Mouse (Mus musculus) hindbrain, embryonic 14.5 days (tissue): ENCODE results near the gene Ncam1. TPM values are rescaled to one million over a fixed set of nuclear protein-coding genes. Genes with fewer than 3 reads are reported as not detected.

Experiments
- ATAC-seq: fragments of 200-750 bp; cut with Nextera tagmentation; 2 replicates; pipeline ENCODE4 v1.8.0; 2017; ENCODE audit warnings: moderate number of reproducible peaks, mild to moderate bottlenecking, moderate TSS enrichment, moderate library complexity; ENCODE audit not compliant: low FRiP score
- DNase-seq: peaks from one replicate; pipeline ENCODE4 v3.0.0-alpha.2; 2015; ENCODE audit warnings: low spot score
- H3K27ac ChIP-seq: fragments of 300-500 bp; sonication (generic); 2 replicates; pipeline ENCODE4 v1.5.1; 2014; ENCODE audit warnings: mild to moderate bottlenecking, moderate library complexity
- H3K27me3 ChIP-seq: fragments of 300-500 bp; sonication (generic); 2 replicates; pipeline ENCODE4 v1.6.1; 2014; ENCODE audit warnings: mild to moderate bottlenecking, low read length, mixed read lengths; ENCODE audit not compliant: control insufficient read depth, insufficient read depth
- H3K36me3 ChIP-seq: fragments of 300-500 bp; sonication (generic); replicated peaks from 2 replicates; pipeline ENCODE4 v1.6.1; 2014; ENCODE audit not compliant: control insufficient read depth, insufficient read depth
- H3K4me1 ChIP-seq: fragments of 300-500 bp; sonication (generic); replicated peaks from 2 replicates; pipeline ENCODE4 v1.6.1; 2014; ENCODE audit warnings: antibody characterized with exemption, low read length, mixed read lengths; ENCODE audit not compliant: control insufficient read depth, insufficient read depth
- H3K4me2 ChIP-seq: fragments of 300-500 bp; sonication (generic); replicated peaks from 2 replicates; pipeline ENCODE4 v1.6.1; 2014; ENCODE audit warnings: mild to moderate bottlenecking, moderate library complexity
- H3K4me3 ChIP-seq: fragments of 300-500 bp; sonication (generic); replicated peaks from 2 replicates; pipeline ENCODE4 v1.5.1; 2014; ENCODE audit warnings: mild to moderate bottlenecking, low read length
- H3K9ac ChIP-seq: fragments of 300-500 bp; sonication (generic); 2 replicates; pipeline ENCODE4 v1.6.1; 2014
- H3K9me3 ChIP-seq: fragments of 300-500 bp; sonication (generic); 2 replicates; pipeline ENCODE4 v1.6.1; 2016; ENCODE audit warnings: low read length; ENCODE audit not compliant: control insufficient read depth
- WGBS: fragments of 180-500 bp; shearing (Covaris S2); extraction: QIAGEN DNeasy Blood & Tissue Kit; methylation state at CpG from one replicate; pipeline ENCODE4 v1.1.7; 2014; 5-methylcytosine and 5-hydroxymethylcytosine counted together
- polyA plus RNA-seq: library from polyadenylated mRNA; unstranded; fragments of >200 nt; fragmentation: Nextera tagmentation; extraction: Ambion mirVana; gene quantifications from 2 replicates; pipeline ENCODE4 v1.2.1, GENCODE M21; 2014

The Ncam1 gene
- polyA plus RNA-seq, 1 experiment from 2014 or later: 349 TPM

DNA sequence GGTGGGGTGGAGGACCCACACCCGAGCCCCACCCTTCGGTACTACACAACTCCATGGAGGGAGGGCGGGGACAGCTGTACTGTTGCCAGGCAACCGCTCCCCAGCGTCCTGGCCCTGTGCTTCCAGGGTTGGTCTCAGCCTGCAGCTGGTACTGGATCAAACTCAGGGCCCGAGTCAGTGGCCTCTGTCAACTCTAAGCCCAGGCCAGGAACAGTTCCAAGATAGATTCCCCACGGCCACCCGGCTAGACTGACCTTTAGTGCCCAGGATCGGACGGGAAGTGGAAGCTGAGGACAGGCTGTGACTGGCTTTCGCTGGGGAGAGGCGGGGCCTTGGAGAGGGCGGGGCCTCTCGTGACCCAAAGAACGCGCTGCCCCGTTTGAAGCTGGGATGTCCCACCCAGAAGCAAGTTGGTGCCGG, 312.8 kb downstream of the Ncam1 start, which contains the start of gene Ttc12:
Ttc12 (minus strand) TSS at position 334 of the 420 bp plus-strand sequence.
- H3K9me3 ChIP-seq: no peaks in the 10 kb centered on the region
- ATAC-seq (peak; percentile 83), DNase-seq (peak; percentile 61)
- peak within 1 kb of the TSS; percentile 59 for H3K4me2 ChIP-seq
- H3K27me3 ChIP-seq: no peaks in the 10 kb centered on the region
- H3K4me3 ChIP-seq: peak within 1 kb of the TSS; percentile 28
- WGBS: 1% methylated on average over 18 of the region's 18 CpGs
- no peaks in the 10 kb centered on the region for H3K36me3 ChIP-seq
- no peaks in the 10 kb centered on the region for H3K4me1 ChIP-seq
- no peak within 1 kb of the TSS for H3K27ac ChIP-seq
- H3K9ac ChIP-seq: peak within 1 kb of the TSS; percentile 16; the same call in 1 of the 2 replicates

GRCm38 (mm10) chr9:49485250-49485891, 313.4 kb downstream of the Ncam1 start:
- DNase-seq (peak; percentile 75), ATAC-seq (0 out of 2 replicates have a peak, but pooled peaks have one; percentile 32)
- Histone ChIP-seq H3K27me3 (no peaks in the 10 kb centered on the region), H3K36me3 (no peaks in the 10 kb centered on the region), H3K4me1 (no peaks in the 10 kb centered on the region), H3K27ac (no peak overlapping the region), H3K4me2 (peak overlapping the region; percentile 59), H3K9ac (peak overlapping the region; percentile 16; the same call in 1 of the 2 replicates), H3K4me3 (peak overlapping the region; percentile 28), H3K9me3 (no peaks in the 10 kb centered on the region)
- 6% methylated on average over 21 of the region's 21 CpGs for WGBS

GRCm38 (mm10) chr9:49483316-49483715, 315.4 kb downstream of the Ncam1 start:
- H3K9ac ChIP-seq: no peak overlapping the region
- no peaks in the 10 kb centered on the region for H3K9me3 ChIP-seq
- H3K27me3 ChIP-seq: no peaks in the 10 kb centered on the region
- no peak for DNase-seq
- no peak for ATAC-seq
- H3K4me3 ChIP-seq: no peak overlapping the region
- H3K4me2 ChIP-seq: no peak overlapping the region
- 34% methylated on average over 10 of the region's 10 CpGs for WGBS
- H3K4me1 ChIP-seq: no peaks in the 10 kb centered on the region
- H3K27ac ChIP-seq: no peak overlapping the region
- no peaks in the 10 kb centered on the region for H3K36me3 ChIP-seq

DNA sequence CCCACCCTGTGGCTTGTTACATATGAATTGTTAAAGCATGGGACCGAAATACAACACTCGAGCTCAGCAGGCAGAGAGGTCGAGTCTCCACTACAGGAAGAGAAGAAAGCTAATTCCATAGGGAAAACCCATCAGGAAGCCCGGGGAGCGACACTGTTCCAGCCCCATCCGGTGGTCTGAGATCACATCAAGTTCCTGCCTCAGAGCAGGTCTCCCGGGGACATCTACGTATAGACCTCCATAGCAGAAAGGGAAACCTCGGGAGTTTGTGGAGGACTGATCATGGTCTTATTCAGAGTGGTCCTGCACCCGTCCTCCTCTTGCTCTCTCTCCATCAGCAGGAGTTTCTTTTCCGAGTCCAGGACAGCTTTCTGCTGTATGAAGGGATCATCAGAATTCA, 326.6 kb downstream of the Ncam1 start:
- Histone ChIP-seq H3K9ac (no peak overlapping the region), H3K4me3 (no peak overlapping the region), H3K4me2 (no peak overlapping the region), H3K27ac (no peak overlapping the region), H3K9me3 (peaks cover 4% of the 10 kb centered on the region; the same call in 1 of the 2 replicates), H3K4me1 (no peaks in the 10 kb centered on the region), H3K36me3 (no peaks in the 10 kb centered on the region), H3K27me3 (no peaks in the 10 kb centered on the region)
- WGBS: 75% methylated on average over 11 of the region's 11 CpGs
- ATAC-seq: no peak
- DNase-seq: no peak

DNA sequence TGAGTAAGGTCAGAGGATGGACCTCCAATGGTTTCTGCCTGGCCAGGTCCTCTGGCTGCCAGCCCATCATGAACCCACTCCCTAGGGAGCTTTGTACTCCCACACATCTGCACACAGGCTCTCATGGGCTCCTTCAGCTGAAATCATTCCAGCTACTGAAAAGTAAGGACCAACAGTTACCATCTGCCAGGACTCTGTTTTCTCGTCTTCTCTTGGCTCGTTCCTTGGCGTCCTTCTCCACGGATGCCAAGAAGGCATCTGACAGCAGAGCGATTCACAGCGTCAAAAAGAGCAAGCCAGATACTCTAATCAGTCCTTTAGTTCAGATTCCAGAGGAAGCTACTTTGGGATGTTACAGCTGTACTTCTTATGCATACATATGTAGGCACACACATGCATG, 327.8 kb downstream of the Ncam1 start:
- no peak overlapping the region for H3K4me3 ChIP-seq
- no peaks in the 10 kb centered on the region for H3K9me3 ChIP-seq
- H3K27me3 ChIP-seq: no peaks in the 10 kb centered on the region
- H3K4me1 ChIP-seq: no peaks in the 10 kb centered on the region
- no peaks in the 10 kb centered on the region for H3K36me3 ChIP-seq
- no peak overlapping the region for H3K9ac ChIP-seq
- DNase-seq: no peak
- ATAC-seq: no peak
- WGBS: 83% methylated on average over 6 of the region's 6 CpGs
- H3K4me2 ChIP-seq: no peak overlapping the region
- no peak overlapping the region for H3K27ac ChIP-seq

DNA sequence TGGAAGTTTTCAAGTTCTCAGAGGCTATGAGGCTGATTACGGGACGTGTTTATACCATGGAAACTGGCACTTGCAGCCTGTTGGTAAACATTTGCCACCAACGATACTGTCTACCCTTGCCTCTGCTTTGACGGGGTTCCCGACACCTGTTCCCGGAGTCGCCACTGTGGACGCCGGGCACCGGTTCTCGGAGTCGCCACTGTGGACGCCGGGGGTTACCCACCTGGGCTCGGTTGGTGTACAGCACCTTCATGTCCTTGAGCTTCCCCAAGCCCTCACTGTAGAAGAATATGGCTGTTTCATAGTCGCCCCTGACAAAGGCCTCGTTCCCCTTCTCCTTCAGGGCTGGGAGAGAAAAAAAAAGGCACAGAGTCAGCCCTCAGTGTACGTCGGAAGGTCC, 328.7 kb downstream of the Ncam1 start:
- H3K4me1 ChIP-seq: no peaks in the 10 kb centered on the region
- H3K27ac ChIP-seq: no peak overlapping the region
- no peaks in the 10 kb centered on the region for H3K27me3 ChIP-seq
- no peak overlapping the region for H3K9ac ChIP-seq
- H3K4me3 ChIP-seq: no peak overlapping the region
- DNase-seq: no peak
- WGBS: 93% methylated on average over 19 of the region's 19 CpGs
- no peaks in the 10 kb centered on the region for H3K36me3 ChIP-seq
- no peaks in the 10 kb centered on the region for H3K9me3 ChIP-seq
- no peak for ATAC-seq
- H3K4me2 ChIP-seq: no peak overlapping the region

GRCm38 (mm10) chr9:49456136-49456535, 342.6 kb downstream of the Ncam1 start:
- DNase-seq: no peak
- H3K4me3 ChIP-seq: no peak overlapping the region
- H3K9me3 ChIP-seq: no peaks in the 10 kb centered on the region
- ATAC-seq: no peak
- no peaks in the 10 kb centered on the region for H3K4me1 ChIP-seq
- 87% methylated on average over 3 of the region's 3 CpGs for WGBS
- no peaks in the 10 kb centered on the region for H3K27me3 ChIP-seq
- H3K36me3 ChIP-seq: no peaks in the 10 kb centered on the region
- no peak overlapping the region for H3K9ac ChIP-seq
- H3K4me2 ChIP-seq: no peak overlapping the region
- no peak overlapping the region for H3K27ac ChIP-seq

- Histone ChIP-seq H3K27me3 (no peaks in the 10 kb centered on the region), H3K4me1 (no peaks in the 10 kb centered on the region)
- no peak for ATAC-seq
These were observed 346.3 kb downstream of the Ncam1 start for GRCm38 (mm10) chr9:49452396-49452795.

More at GRCm38 (mm10) chr9:49452396-49452795, 346.3 kb downstream of the Ncam1 start:
- no peak for DNase-seq
- H3K36me3 ChIP-seq: no peaks in the 10 kb centered on the region
- 100% methylated on average over 1 of the region's 1 CpGs for WGBS
- no peaks in the 10 kb centered on the region for H3K9me3 ChIP-seq
- no peak overlapping the region for H3K9ac ChIP-seq
- H3K4me3 ChIP-seq: no peak overlapping the region
- H3K27ac ChIP-seq: no peak overlapping the region
- H3K4me2 ChIP-seq: no peak overlapping the region
